Mouse (Mus musculus) megakaryocyte, embryonic 14.5 days (primary cell): ENCODE measurements around the gene Cript. TPM values are rescaled to one million over a fixed set of nuclear protein-coding genes. Genes with fewer than 3 reads are reported as not detected.
A peak's percentile ranks its signal among the peaks of the same experiment; 100 is the strongest.

ENCODE experiments used
- H3K27me3 ChIP-seq: replicated peaks from 2 replicates; pipeline ENCODE3; 2012; ENCODE audit warnings: inconsistent platforms
- H3K36me3 ChIP-seq: replicated peaks from 2 replicates; pipeline ENCODE3; 2012; ENCODE audit warnings: low read length, inconsistent platforms, mixed read lengths
- H3K4me1 ChIP-seq: 2 replicates; pipeline ENCODE4 v1.6.1; 2012; ENCODE audit warnings: inconsistent platforms
- H3K4me3 ChIP-seq: replicated peaks from 2 replicates; pipeline ENCODE3; 2012; ENCODE audit warnings: moderate library complexity, mild to moderate bottlenecking, inconsistent platforms
- H3K9me3 ChIP-seq: 2 replicates; pipeline ENCODE4 v1.6.1; 2012; ENCODE audit warnings: inconsistent platforms
- FLI1 ChIP-seq: IDR thresholded peaks from 2 replicates; pipeline ENCODE4 v1.6.1; 2012; ENCODE audit warnings: low read length, inconsistent platforms, mixed read lengths
- GATA1 ChIP-seq: IDR thresholded peaks from 3 replicates; pipeline ENCODE4 v1.6.1; 2012; ENCODE audit warnings: mixed read lengths, low read length, inconsistent platforms, borderline replicate concordance
- polyA plus RNA-seq: library from polyadenylated mRNA; stranded (reverse); fragments of >175 nt; gene quantifications from 2 replicates; pipeline ENCODE4 v1.2.3, GENCODE M21; 2012; ENCODE audit warnings: low replicate concordance; ENCODE audit not compliant: insufficient read depth

Gene Cript
- polyA plus RNA-seq, 1 experiment = 3.5 TPM

- Histone ChIP-seq H3K4me3 (no peak overlapping the region), H3K9me3 (no peaks in the 10 kb centered on the region), H3K4me1 (peaks cover 23% of the 10 kb centered on the region), H3K36me3 (no peaks in the 10 kb centered on the region), H3K27me3 (peaks cover 8% of the 10 kb centered on the region)
- TF ChIP-seq FLI1 (no peak), GATA1 (no peak)
Measured at GRCm38 (mm10) chr17:86991306-86991705, 34.0 kb upstream of the Cript start.

- Histone ChIP-seq H3K4me1 (no peaks in the 10 kb centered on the region), H3K36me3 (peaks cover 7% of the 10 kb centered on the region), H3K27me3 (peaks cover 3% of the 10 kb centered on the region), H3K4me3 (no peak overlapping the region), H3K9me3 (no peaks in the 10 kb centered on the region)
- TF ChIP-seq FLI1 (no peak), GATA1 (no peak)
Measured at GRCm38 (mm10) chr17:86997323-86997722, 28.0 kb upstream of the Cript start.

GRCm38 (mm10) chr17:87008950-87009349, 16.4 kb upstream of the Cript start:
- TF ChIP-seq FLI1 = no peak
- no peak for TF ChIP-seq GATA1
- H3K4me3 ChIP-seq = no peak overlapping the region
- H3K36me3 ChIP-seq = peaks cover 9% of the 10 kb centered on the region
- H3K4me1 ChIP-seq = peaks cover 14% of the 10 kb centered on the region
- H3K9me3 ChIP-seq = no peaks in the 10 kb centered on the region
- H3K27me3 ChIP-seq = no peaks in the 10 kb centered on the region

GRCm38 (mm10) chr17:87011301-87012019, 13.9 kb upstream of the Cript start:
- Histone ChIP-seq H3K4me3 (no peak overlapping the region), H3K27me3 (no peaks in the 10 kb centered on the region), H3K36me3 (peaks cover 17% of the 10 kb centered on the region), H3K9me3 (no peaks in the 10 kb centered on the region), H3K4me1 (peaks cover 14% of the 10 kb centered on the region)
- TF ChIP-seq FLI1 (no peak), GATA1 (no peak)

- Histone ChIP-seq H3K27me3 (no peaks in the 10 kb centered on the region), H3K4me1 (peaks cover 10% of the 10 kb centered on the region), H3K9me3 (no peaks in the 10 kb centered on the region), H3K4me3 (no peak overlapping the region), H3K36me3 (peaks cover 34% of the 10 kb centered on the region)
- TF ChIP-seq GATA1 = no peak
- TF ChIP-seq FLI1 = no peak
Measured at GRCm38 (mm10) chr17:87019692-87020091, 5.7 kb upstream of the Cript start.

GRCm38 (mm10) chr17:87024491-87025242, 683 bp upstream of the Cript start:
- Histone ChIP-seq H3K27me3 (no peaks in the 10 kb centered on the region), H3K9me3 (no peaks in the 10 kb centered on the region), H3K4me1 (peaks cover 22% of the 10 kb centered on the region), H3K4me3 (peak overlapping the region; percentile 98), H3K36me3 (peaks cover 31% of the 10 kb centered on the region)
- TF ChIP-seq GATA1 (no peak), FLI1 (no peak)

GRCm38 (mm10) chr17:87036141-87037073, 11.1 kb downstream of the Cript start:
- Histone ChIP-seq H3K36me3 (peaks cover 77% of the 10 kb centered on the region), H3K9me3 (peaks cover 6% of the 10 kb centered on the region), H3K27me3 (no peaks in the 10 kb centered on the region), H3K4me3 (no peak overlapping the region), H3K4me1 (no peaks in the 10 kb centered on the region)
- no peak for TF ChIP-seq FLI1
- no peak for TF ChIP-seq GATA1

GRCm38 (mm10) chr17:87038496-87038895, 13.1 kb downstream of the Cript start:
- Histone ChIP-seq H3K9me3 (peaks cover 6% of the 10 kb centered on the region), H3K4me3 (no peak overlapping the region), H3K36me3 (peaks cover 56% of the 10 kb centered on the region), H3K4me1 (peaks cover 4% of the 10 kb centered on the region), H3K27me3 (peaks cover 7% of the 10 kb centered on the region)
- TF ChIP-seq FLI1 (no peak), GATA1 (no peak)

- Histone ChIP-seq H3K4me3 (no peak overlapping the region), H3K36me3 (peaks cover 27% of the 10 kb centered on the region), H3K9me3 (peaks cover 6% of the 10 kb centered on the region), H3K27me3 (peaks cover 12% of the 10 kb centered on the region), H3K4me1 (peaks cover 6% of the 10 kb centered on the region)
- no peak for TF ChIP-seq FLI1
- TF ChIP-seq GATA1 = no peak
Measured at GRCm38 (mm10) chr17:87041739-87042138, 16.4 kb downstream of the Cript start.
